Mouse (Mus musculus) liver, embryonic 14.5 days (tissue): ENCODE data around the gene Rora.

ENCODE experiments used
- CTCF ChIP-seq: IDR thresholded peaks from 2 replicates; pipeline ENCODE4 v1.5.1; 2016; ENCODE audit warnings: antibody characterized with exemption, low read depth, control low read depth
- EP300 ChIP-seq: IDR thresholded peaks from 2 replicates; pipeline ENCODE4 v1.6.1; 2016; ENCODE audit warnings: antibody characterized with exemption, low read depth

GRCm38 (mm10) chr9:69321956-69322355, 668.4 kb downstream of the Rora start:
- TF ChIP-seq CTCF (no peak), EP300 (no peak)
